Mouse (Mus musculus) stomach, embryonic 16.5 days (tissue): ENCODE measurements around the gene Arhgef28. TPM values are rescaled to one million over a fixed set of nuclear protein-coding genes. Genes with fewer than 3 reads are reported as not detected.

Experiments
- ATAC-seq: fragments of 200-750 bp; cut with Nextera tagmentation; 2 replicates; pipeline ENCODE4 v1.8.0; 2017; ENCODE audit warnings: moderate number of reproducible peaks, moderate TSS enrichment; ENCODE audit not compliant: insufficient read depth, low FRiP score
- H3K27ac ChIP-seq: fragments of 300-500 bp; sonication (generic); 2 replicates; pipeline ENCODE4 v1.5.1; 2014; ENCODE audit warnings: low read length
- H3K27me3 ChIP-seq: fragments of 300-500 bp; sonication (generic); 2 replicates; pipeline ENCODE4 v1.6.1; 2014; ENCODE audit warnings: low read length, control low read depth, mixed read lengths; ENCODE audit not compliant: control insufficient read depth, insufficient read depth
- H3K36me3 ChIP-seq: fragments of 300-500 bp; sonication (generic); 2 replicates; pipeline ENCODE4 v1.6.1; 2014; ENCODE audit warnings: low read length; ENCODE audit not compliant: control insufficient read depth, insufficient read depth
- H3K4me1 ChIP-seq: fragments of 300-500 bp; sonication (generic); 2 replicates; pipeline ENCODE4 v1.6.1; 2014; ENCODE audit warnings: low read length, control low read depth, mixed read lengths; ENCODE audit not compliant: control insufficient read depth, insufficient read depth
- H3K4me2 ChIP-seq: fragments of 300-500 bp; sonication (generic); 2 replicates; pipeline ENCODE4 v1.6.1; 2014; ENCODE audit warnings: low read depth, low read length, mixed read lengths
- H3K4me3 ChIP-seq: fragments of 300-500 bp; sonication (generic); replicated peaks from 2 replicates; pipeline ENCODE4 v1.5.1; 2014; ENCODE audit warnings: mild to moderate bottlenecking, low read length
- H3K9ac ChIP-seq: fragments of 300-500 bp; sonication (generic); 2 replicates; pipeline ENCODE4 v1.6.1; 2014; ENCODE audit warnings: low read length
- H3K9me3 ChIP-seq: fragments of 300-500 bp; sonication (generic); replicated peaks from 2 replicates; pipeline ENCODE4 v1.6.1; 2016; ENCODE audit warnings: low read length, control low read depth; ENCODE audit not compliant: control insufficient read depth
- WGBS: fragments of 180-500 bp; shearing (Covaris S2); extraction: QIAGEN DNeasy Blood & Tissue Kit; methylation state at CpG from one replicate; pipeline ENCODE4 v1.1.7; 2014; 5-methylcytosine and 5-hydroxymethylcytosine counted together
- polyA plus RNA-seq: library from polyadenylated mRNA; unstranded; fragments of >200 nt; fragmentation: Nextera tagmentation; extraction: Ambion mirVana; gene quantifications from 2 replicates; pipeline ENCODE4 v1.2.1, GENCODE M21; 2015

Arhgef28 gene
- polyA plus RNA-seq, 1 experiment from 2014 or later: 26.6 TPM

- Histone ChIP-seq H3K4me3 (no peak overlapping the region), H3K36me3 (peaks cover 3% of the 10 kb centered on the region; the same call in 1 of the 2 replicates), H3K4me1 (no peaks in the 10 kb centered on the region), H3K9ac (no peak overlapping the region), H3K9me3 (no peaks in the 10 kb centered on the region), H3K4me2 (no peak overlapping the region), H3K27me3 (no peaks in the 10 kb centered on the region), H3K27ac (no peak overlapping the region)
- no peak for ATAC-seq
- WGBS: 82% methylated on average over 14 of the region's 14 CpGs
These were observed 306.4 kb downstream of the Arhgef28 start for GRCm38 (mm10) chr13:97899604-97900379.

- WGBS: 42% methylated on average over 2 of the region's 2 CpGs
These were observed 307.6 kb downstream of the Arhgef28 start for GRCm38 (mm10) chr13:97898590-97898989.

GRCm38 (mm10) chr13:97893031-97893825, 313.0 kb downstream of the Arhgef28 start:
- WGBS: 19% methylated on average over 10 of the region's 10 CpGs
- no peak overlapping the region for H3K4me3 ChIP-seq
- no peaks in the 10 kb centered on the region for H3K36me3 ChIP-seq
- no peaks in the 10 kb centered on the region for H3K27me3 ChIP-seq
- no peak overlapping the region for H3K27ac ChIP-seq
- peaks cover 7% of the 10 kb centered on the region; the same call in 1 of the 2 replicates for H3K4me1 ChIP-seq
- ATAC-seq: no peak
- no peak overlapping the region for H3K4me2 ChIP-seq
- no peak overlapping the region for H3K9ac ChIP-seq
- no peaks in the 10 kb centered on the region for H3K9me3 ChIP-seq

More at GRCm38 (mm10) chr13:97898590-97898989, 307.6 kb downstream of the Arhgef28 start:
- H3K36me3 ChIP-seq: peaks cover 3% of the 10 kb centered on the region; the same call in 1 of the 2 replicates
- no peak overlapping the region for H3K27ac ChIP-seq
- no peaks in the 10 kb centered on the region for H3K27me3 ChIP-seq
- H3K4me1 ChIP-seq: no peaks in the 10 kb centered on the region
- no peaks in the 10 kb centered on the region for H3K9me3 ChIP-seq
- H3K4me3 ChIP-seq: no peak overlapping the region
- ATAC-seq: no peak
- H3K4me2 ChIP-seq: no peak overlapping the region
- no peak overlapping the region for H3K9ac ChIP-seq

- Histone ChIP-seq H3K27me3 (no peaks in the 10 kb centered on the region), H3K4me1 (peaks cover 7% of the 10 kb centered on the region; the same call in 1 of the 2 replicates), H3K36me3 (no peaks in the 10 kb centered on the region), H3K9me3 (no peaks in the 10 kb centered on the region), H3K4me3 (no peak overlapping the region), H3K4me2 (no peak overlapping the region), H3K9ac (no peak overlapping the region), H3K27ac (no peak overlapping the region)
- ATAC-seq: no peak
- 43% methylated on average over 15 of the region's 15 CpGs for WGBS
These were observed 314.0 kb downstream of the Arhgef28 start for GRCm38 (mm10) chr13:97892089-97892884.

- 45% methylated on average over 6 of the region's 6 CpGs for WGBS
- Histone ChIP-seq H3K36me3 (no peaks in the 10 kb centered on the region), H3K4me3 (no peak overlapping the region), H3K27me3 (no peaks in the 10 kb centered on the region), H3K9ac (no peak overlapping the region), H3K4me1 (peaks cover 7% of the 10 kb centered on the region; the same call in 1 of the 2 replicates), H3K9me3 (no peaks in the 10 kb centered on the region), H3K27ac (no peak overlapping the region), H3K4me2 (no peak overlapping the region)
- ATAC-seq: no peak
These were observed 318.2 kb downstream of the Arhgef28 start for GRCm38 (mm10) chr13:97888046-97888445.

GRCm38 (mm10) chr13:97887558-97887957, 318.7 kb downstream of the Arhgef28 start:
- Histone ChIP-seq H3K9me3 (no peaks in the 10 kb centered on the region), H3K27ac (no peak overlapping the region), H3K4me3 (no peak overlapping the region), H3K36me3 (no peaks in the 10 kb centered on the region), H3K4me2 (no peak overlapping the region), H3K9ac (no peak overlapping the region), H3K27me3 (no peaks in the 10 kb centered on the region), H3K4me1 (peaks cover 5% of the 10 kb centered on the region; the same call in 1 of the 2 replicates)
- WGBS: 28% methylated on average over 7 of the region's 7 CpGs
- no peak for ATAC-seq

GRCm38 (mm10) chr13:97883629-97884028, 322.6 kb downstream of the Arhgef28 start:
- no peaks in the 10 kb centered on the region for H3K4me1 ChIP-seq
- 60% methylated on average over 10 of the region's 10 CpGs for WGBS
- H3K27ac ChIP-seq: no peak overlapping the region
- no peak for ATAC-seq
- no peaks in the 10 kb centered on the region for H3K27me3 ChIP-seq
- H3K4me2 ChIP-seq: no peak overlapping the region
- H3K36me3 ChIP-seq: no peaks in the 10 kb centered on the region
- no peak overlapping the region for H3K9ac ChIP-seq
- H3K9me3 ChIP-seq: no peaks in the 10 kb centered on the region
- H3K4me3 ChIP-seq: no peak overlapping the region

- Histone ChIP-seq H3K36me3 (no peaks in the 10 kb centered on the region), H3K27ac (no peak overlapping the region), H3K4me2 (no peak overlapping the region), H3K4me1 (no peaks in the 10 kb centered on the region), H3K9ac (no peak overlapping the region), H3K9me3 (no peaks in the 10 kb centered on the region), H3K4me3 (no peak overlapping the region), H3K27me3 (no peaks in the 10 kb centered on the region)
- ATAC-seq: no peak
- WGBS: 38% methylated on average over 4 of the region's 4 CpGs
These were observed 329.8 kb downstream of the Arhgef28 start for GRCm38 (mm10) chr13:97876450-97876849.
